Mouse (Mus musculus) large intestine, adult 2 months (tissue): Measurements from ENCODE around the gene Nmt1. TPM values are rescaled to one million over a fixed set of nuclear protein-coding genes. Genes with fewer than 3 reads are reported as not detected.

Source experiments
- DNase-seq: peaks from one replicate; pipeline ENCODE4 v3.0.0-alpha.2; 2012; ENCODE audit warnings: low read depth, low spot score
- WGBS: fragments of 180-500 bp; shearing (Covaris S2); methylation state at CpG from one replicate; pipeline ENCODE4 v1.1.7; 2018; 5-methylcytosine and 5-hydroxymethylcytosine counted together
- polyA plus RNA-seq: library from polyadenylated mRNA; depleted of rRNA; stranded (reverse); fragments of >200 nt; gene quantifications from 2 replicates; pipeline ENCODE4 v1.2.3, GENCODE M21; 2012; rRNA removed

Nmt1 gene
- 50.0 and 70.7 TPM in 2 replicates for polyA plus RNA-seq

DNA sequence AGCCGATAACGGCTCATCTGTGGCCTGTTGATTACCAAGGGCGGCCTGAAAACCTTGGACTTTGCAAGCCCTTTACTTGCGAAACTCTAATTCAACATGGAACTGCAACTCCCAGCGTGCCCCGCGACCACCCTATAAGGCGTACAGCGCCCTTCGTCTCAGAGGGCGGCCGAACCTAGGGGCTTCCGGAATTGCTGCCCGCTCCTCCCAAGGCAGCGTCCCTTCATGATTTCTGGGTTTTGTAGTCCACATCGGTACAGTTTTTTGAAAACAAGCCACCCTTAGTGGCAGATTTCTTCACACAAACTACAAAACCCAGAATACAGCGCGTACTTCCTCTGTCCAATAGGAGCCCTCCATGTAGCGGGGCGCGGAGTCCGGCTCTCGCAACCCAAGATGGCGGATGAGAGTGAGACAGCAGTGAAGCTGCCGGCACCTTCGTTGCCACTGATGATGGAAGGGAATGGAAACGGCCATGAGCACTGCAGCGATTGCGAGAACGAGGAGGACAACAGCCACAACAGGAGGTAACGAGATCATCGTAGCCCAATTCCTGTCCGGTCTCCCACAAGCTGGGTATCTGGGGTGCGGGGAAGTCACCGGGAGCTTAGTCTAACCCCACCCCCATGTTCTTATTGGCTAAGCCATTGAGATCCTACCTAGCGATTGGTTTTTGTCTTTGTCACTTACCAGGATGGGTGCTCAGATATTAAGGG is at the start of gene Nmt1, which contains the start of gene Dcakd:
Nmt1 (plus strand) TSS at position 15 of the 716 bp plus-strand sequence.
Dcakd (minus strand) TSS at position 158 of the 716 bp plus-strand sequence.
- DNase-seq: peak; percentile 96
- under 1% methylated on average over 36 of the region's 36 CpGs for WGBS

DNA sequence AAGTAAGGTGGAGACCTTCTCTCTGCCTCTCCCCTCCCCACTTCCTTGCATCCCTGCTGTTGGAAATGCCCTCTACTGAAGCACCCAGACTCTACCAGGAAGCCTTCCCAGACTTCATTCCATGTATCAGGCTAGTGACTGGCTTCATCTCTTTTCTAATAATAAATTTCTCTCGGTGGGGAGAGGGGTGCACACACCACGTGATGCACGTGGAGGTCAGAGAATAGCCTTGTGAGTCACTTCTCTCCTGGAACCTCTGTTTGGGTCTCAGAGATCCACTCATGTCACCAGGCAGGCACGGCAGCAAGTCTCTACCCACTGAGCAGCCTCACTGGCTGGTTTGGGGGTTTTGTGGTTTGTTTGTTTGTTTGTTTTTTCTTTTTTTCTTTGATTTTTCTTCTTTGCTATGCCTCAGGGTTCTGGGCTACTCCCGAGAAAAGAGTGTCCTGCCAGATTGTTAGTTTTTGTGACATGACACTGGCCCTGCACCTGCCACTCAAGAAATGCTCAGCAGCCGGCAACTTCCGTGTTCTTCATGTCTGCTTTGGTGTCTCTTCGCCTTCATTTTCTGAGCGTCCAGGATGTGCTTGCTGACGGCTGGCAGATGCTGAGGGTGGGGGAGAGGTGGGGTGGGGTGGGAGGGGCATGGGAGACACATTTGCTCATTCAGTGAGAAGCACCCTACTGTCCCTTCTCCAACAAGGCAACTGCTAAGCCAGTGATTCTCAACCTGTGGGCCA is 46.7 kb upstream of the Nmt1 start:
- DNase-seq: no peak
- 46% methylated on average over 10 of the region's 10 CpGs for WGBS

DNA sequence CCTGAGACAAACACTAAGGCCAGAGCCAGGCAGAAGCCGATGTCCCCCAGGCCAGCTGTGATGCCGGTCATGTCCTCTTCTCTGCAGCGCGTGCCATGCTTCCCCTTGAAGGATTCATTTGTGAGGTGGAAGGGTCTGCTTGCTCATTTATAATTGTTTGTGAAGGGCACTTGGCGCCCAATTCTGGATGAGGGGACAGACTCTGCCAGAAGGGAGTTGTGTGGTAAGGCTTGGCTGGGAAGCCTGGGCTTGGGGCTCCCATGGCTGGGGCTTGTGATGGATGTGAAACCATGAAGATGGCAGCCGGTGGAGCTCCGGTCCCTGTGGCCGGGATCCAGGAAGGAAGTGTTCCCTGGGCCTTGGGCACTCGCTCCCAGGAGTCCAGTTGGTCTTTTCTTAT is 43.9 kb upstream of the Nmt1 start:
- WGBS: 84% methylated on average over 9 of the region's 9 CpGs

DNA sequence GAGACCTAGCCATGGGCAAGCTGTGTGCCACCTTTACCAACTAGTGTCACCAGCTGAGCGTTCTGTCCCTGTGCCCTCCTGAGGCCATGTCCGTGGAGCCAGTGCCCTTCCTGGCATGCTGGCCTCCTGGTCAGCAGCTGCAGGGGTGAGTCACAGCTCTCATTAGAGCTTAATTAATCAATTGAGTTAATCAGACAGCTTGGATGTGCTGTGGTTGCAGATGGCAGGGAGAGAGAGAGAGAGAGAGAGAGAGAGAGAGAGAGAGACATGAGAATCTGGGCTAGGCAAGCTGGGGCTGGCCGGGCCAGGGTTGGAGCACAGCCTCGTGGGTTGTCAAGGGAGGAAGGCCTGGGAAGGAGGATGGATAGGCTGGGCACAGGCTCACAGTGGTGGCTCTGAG is 43.4 kb upstream of the Nmt1 start:
- no peak for DNase-seq
- 62% methylated on average over 4 of the region's 4 CpGs for WGBS

More for the DNA sequence above, 43.9 kb upstream of the Nmt1 start:
- DNase-seq: no peak

DNA sequence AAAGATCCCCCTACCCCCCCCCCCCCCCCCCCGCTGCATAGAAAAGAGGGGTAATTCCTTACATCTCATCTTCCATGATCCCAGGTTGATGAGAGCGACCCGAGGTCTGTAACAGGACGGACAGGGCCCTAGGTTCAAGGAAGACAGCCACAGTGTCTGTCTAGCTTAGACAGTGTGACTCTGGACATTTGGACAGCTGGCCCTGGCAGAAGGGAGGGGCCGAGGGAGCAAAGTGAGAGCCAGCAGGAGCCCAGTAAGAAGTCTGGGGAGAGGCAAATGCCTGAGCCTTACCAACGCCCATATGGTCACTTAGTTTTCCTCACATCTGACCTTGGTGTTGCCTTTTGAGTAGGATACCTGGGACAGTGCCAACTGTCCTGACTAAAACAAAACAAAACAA is 42.8 kb upstream of the Nmt1 start:
- 55% methylated on average over 6 of the region's 6 CpGs for WGBS
- no peak for DNase-seq

DNA sequence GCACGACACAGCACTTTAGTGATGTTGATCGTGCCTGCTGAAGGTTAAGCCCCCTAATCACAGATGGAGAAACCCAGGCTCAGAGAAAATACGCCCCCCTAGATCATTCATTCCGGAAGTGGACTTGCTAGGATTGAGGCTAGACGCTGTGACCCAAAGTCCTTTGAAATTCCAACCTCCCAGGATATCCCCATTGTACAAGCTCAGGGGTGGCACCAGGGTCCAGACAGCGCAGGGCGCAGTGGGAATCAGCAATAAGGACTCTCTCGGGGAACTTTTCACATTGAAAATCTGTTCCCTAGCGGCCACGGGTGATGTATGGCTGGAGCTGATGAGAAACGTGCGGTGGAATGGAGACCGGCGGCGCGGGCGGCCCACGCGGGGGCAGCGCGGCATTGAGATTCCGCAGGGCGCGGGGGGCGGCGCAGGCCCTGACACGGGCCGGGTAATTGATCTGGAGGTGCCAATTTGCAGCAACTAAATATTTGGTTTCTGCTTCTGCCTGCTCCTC is 38.3 kb upstream of the Nmt1 start:
- no peak for DNase-seq
- 17% methylated on average over 28 of the region's 28 CpGs for WGBS

DNA sequence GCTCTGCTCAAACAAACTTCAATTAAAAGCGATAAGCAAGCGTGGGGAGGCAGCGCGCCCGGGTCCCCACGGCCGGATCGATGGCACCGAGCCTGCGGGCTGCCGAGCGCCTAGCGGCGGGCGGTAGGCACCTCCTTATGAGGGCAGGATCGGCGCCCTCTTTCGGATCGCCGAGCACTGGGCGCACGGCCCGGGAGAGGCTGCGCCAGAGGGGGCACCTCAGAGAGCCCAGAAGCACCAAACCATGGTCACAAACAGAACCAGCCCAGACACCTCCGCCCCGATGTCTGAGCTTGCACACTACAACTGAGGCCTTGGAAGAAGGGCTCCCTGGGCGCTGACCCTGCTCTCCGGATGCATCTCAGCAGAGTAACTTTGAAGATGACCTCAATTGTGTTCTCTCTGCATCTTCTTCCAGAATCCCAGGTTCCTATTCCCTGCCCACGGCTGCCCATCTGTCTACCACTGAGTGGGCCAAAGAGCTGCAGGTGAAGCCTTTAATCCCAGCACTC is 37.8 kb upstream of the Nmt1 start:
- WGBS: 4% methylated on average over 29 of the region's 29 CpGs
- DNase-seq: no peak

DNA sequence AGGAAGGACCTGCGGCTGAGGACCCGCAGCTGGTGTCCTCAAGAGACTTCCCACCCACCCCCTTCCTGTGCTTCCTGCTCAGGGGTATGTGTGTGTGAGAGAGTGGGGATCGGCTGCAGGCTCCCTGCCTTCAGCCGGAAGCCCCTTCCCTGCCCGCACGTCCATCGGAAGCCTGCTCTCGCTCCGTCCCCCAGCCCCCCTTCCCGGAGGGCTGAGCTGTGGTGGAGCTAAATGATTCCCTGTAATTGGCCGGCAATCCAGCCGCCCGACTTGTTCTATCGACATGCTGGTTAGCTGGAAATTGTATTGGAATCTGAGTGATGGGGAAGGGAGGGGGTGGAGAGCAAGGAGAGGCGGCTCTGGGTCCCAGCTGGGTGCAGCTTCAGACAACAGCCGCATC is 36.3 kb upstream of the Nmt1 start:
- DNase-seq: no peak
- WGBS: 17% methylated on average over 16 of the region's 16 CpGs

DNA sequence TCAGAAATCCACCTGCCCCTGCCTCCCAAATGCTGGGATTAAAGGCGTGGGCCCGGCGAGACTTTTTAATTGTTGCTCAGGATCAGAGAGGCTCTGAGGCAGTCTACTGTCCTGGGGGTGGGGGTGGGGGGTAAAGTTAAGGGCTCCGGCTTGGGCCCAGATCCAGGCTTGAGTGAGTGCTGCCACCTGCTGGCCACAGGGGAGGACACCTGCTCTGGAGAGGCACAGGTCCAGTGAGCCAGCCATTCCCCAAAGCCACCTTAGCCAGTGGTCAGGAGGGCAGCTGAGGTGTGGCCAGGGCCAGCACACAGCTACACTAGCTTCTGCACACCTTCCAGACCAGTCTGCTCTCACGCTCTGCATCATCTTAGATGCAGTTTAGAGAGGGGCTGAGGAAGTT is 35.0 kb upstream of the Nmt1 start:
- 14% methylated on average over 5 of the region's 5 CpGs for WGBS
- DNase-seq: no peak

DNA sequence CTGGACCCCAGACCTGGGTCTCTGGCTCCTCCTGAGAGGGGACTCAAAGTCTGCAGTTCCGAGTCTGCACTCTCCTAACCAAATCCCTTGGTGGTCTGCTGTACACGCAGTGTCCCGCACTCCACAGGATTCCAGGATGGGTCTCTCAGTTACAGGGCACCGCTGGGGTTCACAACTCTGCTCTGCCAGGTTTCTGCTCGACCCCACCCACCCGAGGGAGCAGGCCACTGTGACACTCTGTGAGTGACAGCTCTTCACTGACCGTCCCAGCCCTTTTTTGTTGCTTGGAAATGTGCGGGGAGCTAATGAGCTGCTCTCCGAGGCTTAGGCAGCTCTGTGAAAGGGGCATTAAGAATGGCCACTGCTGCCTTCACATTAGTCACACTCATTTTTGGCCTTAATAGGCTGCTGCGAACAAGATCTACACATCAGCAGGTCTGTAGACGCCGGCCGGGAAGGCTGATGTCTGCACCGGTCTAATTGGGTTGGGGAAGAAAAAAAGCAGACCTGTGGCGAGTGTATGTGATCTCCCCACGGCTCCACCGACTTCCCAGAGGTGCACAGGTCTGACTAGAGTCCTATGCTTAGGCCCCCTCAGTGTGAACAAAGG is 34.5 kb upstream of the Nmt1 start:
- 74% methylated on average over 17 of the region's 17 CpGs for WGBS
- DNase-seq: no peak

DNA sequence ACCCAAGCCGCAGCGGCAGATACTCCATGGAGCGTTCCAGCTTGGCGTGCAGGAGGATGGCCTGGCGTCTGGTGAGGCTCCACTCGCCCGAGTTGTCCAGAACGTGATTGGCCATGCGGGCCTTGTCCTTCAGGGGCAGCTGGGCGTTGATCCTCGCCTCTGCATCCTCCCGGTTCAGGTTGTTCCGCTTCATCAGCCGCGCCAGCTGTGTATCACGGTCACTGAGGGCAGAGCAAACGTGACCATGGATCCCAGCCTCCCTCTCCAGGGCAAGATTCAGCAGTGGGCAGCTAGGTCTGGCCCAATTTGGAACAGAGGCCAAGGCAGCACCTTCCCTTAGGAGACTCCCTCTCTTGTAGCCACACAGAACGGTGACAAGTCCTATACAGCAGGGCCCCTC is 33.0 kb upstream of the Nmt1 start:
- no peak for DNase-seq
- WGBS: 89% methylated on average over 18 of the region's 18 CpGs

DNA sequence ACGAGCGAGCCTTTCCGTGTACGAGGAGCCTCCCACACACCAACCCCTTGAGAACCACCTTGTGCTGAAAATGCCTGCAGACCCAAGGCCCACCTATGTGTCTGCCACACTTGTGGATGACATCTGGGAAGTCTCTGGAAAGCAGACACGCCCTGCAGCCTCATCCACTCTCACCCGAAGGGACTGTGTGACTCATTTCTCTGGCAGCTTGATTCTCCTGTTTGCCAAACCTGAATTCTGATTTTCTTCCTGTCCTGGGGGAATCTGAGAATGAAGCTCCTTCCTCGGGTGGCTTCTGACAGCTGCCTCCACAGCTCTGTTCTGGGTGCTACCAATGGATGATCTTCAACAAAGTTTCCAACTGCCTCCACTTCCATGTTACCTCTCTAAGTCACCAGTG is 31.6 kb upstream of the Nmt1 start:
- WGBS: 62% methylated on average over 7 of the region's 7 CpGs
- DNase-seq: no peak

DNA sequence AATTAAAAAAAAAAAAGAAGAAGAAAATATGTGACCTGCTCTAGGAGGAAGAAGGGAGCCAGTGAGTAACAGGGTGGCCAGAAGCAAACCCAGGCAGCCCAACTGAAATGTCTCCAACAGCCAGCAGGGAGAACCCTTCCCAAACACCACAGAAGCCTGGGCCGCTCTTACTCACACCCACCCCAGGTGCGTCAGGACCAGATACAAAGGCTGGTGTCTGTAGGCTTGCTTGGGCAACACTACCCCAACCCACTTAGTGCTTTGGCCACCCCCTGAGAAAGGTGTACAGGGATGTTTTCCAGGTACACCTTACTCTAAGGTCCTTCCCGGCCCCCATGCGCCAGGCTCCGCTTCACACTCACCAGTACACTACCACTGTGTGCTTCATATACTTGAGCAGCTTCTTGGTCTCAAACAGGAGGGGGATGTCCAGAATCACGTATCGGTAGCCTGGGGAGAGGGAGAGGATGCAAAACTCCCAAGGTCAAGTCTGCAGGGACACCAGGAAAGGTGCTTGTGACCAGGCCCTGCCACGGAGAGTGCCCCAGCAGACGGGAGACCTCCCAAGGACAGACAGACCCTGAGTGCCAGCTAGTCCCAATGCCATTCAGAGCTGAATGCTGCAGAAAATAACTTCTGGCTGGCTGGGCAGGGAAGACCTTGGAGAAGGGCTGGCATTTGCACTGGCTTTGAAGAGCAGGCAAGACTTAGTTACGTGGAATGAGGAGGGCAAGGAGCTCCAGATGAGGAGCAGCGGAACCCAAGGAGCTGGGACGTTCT is 30.8 kb upstream of the Nmt1 start:
- DNase-seq: no peak
- 97% methylated on average over 12 of the region's 12 CpGs for WGBS

DNA sequence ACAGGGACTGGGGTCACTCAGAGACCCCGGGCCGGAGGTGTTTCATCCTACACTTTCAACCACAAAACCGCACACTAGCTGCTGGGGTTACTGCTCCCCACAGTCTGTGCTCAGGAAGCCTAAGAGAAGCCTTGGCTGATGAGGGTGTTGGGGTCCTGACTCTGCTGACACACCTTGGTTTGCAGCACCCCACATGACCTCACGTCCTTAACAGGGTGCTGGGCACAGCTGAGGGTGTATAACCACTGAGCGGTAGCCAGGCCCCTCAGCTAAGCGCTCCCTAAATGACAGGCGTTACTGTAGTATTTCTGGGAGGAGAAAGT is 29.8 kb upstream of the Nmt1 start:
- DNase-seq: no peak
- 91% methylated on average over 7 of the region's 7 CpGs for WGBS

DNA sequence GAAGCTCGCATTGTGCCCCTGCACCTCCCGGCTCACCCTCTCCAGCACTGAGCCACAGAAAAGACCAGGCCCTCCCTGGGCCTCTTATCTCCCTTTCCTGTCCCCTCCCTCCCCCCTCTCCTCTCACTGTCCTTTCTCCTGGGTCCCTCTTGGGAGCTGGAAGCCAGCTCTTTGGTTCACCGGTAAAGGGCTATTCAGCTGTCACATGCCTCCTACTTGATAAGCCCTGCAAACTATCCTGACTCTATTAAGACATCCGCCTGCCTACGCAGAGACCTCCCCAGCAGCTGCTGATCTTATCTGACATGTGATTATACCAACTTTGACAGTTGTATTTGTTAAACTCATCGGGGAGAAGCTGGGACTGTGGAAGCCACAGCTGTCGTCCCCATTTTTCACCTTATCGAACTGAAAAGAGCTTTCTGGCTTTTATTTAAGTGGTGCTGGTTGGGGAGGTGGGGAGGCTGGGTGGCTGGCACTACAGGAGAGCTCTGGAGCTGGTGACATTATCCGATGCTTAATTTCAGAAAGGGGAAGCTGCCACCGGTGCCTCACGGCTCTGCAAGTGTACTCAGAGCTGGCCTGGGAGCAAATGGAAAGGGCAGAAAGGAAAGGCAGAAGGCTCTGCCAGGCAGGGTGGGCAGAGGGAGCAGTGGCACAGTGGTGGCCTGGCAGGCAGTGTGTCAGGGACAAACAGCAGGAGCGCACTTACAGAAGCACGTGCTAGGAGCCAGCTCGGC is 29.2 kb upstream of the Nmt1 start:
- 75% methylated on average over 14 of the region's 14 CpGs for WGBS

DNA sequence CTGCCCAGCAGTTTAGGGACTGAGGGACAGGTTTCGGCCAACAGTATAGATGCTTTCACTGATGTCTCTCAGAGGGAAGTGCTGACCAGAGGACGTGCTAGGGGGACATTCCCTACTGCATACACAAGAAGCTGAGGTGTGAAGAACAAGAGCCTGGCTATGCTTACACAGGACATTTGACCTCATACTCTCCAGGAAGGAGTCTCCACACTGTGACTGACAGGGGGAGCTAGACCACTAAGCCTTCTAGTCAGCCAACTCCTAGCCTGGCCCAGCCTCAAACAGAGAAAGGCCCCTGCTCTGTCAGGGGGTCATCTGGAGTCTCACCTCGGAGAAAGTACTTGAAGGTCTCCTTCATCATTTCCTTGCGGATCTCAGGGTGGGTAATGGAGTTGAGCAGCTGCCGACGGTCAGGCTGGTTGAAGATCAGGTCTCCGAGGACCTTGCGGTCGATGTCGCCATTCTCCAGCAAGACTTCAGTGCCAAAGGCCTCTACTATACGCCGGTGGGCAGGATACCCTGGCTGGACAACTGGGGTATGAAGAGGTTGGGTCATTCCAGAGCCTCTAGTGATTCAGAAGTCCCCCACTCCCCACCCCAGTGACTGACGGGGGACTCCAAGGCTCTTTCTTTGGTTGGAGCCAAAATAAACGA is 28.5 kb upstream of the Nmt1 start:
- DNase-seq: no peak
- 89% methylated on average over 14 of the region's 14 CpGs for whole genome bisulfite sequencing

More for the DNA sequence above, 29.2 kb upstream of the Nmt1 start:
- no peak for DNase-seq

DNA sequence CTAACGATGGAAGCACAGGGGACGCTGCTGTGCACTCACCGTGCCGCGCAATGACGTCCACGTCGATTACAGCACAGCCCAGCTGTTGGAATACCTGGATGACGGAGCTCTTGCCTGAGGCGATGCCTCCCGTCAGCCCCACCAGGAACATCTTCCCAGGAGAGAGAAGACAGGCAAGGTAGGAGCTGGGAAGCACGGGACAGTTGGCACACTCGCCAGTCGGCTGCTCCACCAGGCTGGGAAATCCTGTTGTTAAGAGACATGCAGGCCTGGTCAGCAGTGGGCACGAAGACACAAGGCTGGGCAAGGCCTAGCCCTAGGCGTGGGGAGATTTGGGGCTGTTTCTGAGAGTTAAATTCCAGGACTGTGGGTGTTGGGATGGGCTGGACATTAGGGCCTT is 27.9 kb upstream of the Nmt1 start:
- no peak for DNase-seq
- WGBS: 92% methylated on average over 16 of the region's 16 CpGs

DNA sequence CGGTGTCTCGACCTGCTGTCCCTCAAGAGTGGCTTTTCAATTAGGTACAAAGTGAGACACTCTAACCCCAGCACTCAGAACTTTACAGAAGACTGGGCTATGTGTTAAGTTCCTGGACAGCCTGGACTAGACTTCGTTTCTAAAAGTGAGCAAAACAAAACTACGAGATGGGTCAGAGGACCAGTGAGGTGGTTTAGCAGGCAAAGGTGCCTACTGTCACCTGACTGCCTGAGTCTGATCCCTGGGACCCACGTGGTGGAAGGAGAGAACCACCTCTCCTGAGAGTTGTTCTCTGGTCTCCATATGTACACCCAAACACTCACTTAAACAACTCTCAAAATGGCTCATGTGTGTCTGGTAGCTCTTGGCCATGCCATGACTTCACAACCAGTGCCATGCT is 26.9 kb upstream of the Nmt1 start:
- DNase-seq: no peak
- 86% methylated on average over 5 of the region's 5 CpGs for WGBS

DNA sequence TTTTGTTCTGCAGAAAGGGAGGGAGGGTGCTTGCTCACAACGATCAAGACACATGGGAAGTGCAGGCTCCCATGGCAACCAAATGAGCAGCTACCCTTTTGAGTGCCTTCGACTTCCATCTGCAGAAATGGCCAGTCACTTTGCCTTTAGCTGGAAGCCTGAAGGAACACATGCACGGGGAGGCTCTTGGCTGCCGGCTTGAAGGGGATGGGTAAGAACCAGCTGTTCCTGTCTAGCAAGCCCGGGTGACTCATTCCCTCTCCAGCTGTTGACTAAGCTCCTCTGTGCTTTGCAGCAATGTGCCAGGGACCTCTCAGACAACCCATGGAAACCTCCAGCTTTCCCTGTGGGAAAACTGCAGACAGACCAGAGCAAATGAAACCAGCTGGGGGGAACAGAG is 24.8 kb upstream of the Nmt1 start:
- no peak for DNase-seq
- WGBS: 8% methylated on average over 5 of the region's 5 CpGs
